Mouse (Mus musculus) heart, embryonic 16.5 days (tissue): ENCODE results near the gene Kctd7. TPM values are rescaled to one million over a fixed set of nuclear protein-coding genes. Genes with fewer than 3 reads are reported as not detected.

Experiments
- ATAC-seq: fragments of 200-750 bp; cut with Nextera tagmentation; replicated peaks from 2 replicates; pipeline ENCODE4 v1.8.0; 2017; ENCODE audit warnings: moderate number of reproducible peaks; ENCODE audit not compliant: insufficient read depth, low FRiP score; ENCODE audit errors: extremely low read depth
- H3K27ac ChIP-seq: fragments of 300-500 bp; sonication (generic); 2 replicates; pipeline ENCODE4 v1.5.1; 2014; ENCODE audit warnings: mild to moderate bottlenecking, low read length, control low read depth, moderate library complexity
- H3K27me3 ChIP-seq: fragments of 300-500 bp; sonication (generic); 2 replicates; pipeline ENCODE4 v1.6.1; 2014; ENCODE audit warnings: low read length, mixed read lengths; ENCODE audit not compliant: control insufficient read depth, insufficient read depth
- H3K36me3 ChIP-seq: fragments of 300-500 bp; sonication (generic); 2 replicates; pipeline ENCODE4 v1.6.1; 2014; ENCODE audit not compliant: control insufficient read depth, insufficient read depth
- H3K4me1 ChIP-seq: fragments of 300-500 bp; sonication (generic); 2 replicates; pipeline ENCODE4 v1.6.1; 2014; ENCODE audit warnings: low read length, mixed read lengths; ENCODE audit not compliant: control insufficient read depth, insufficient read depth
- H3K4me2 ChIP-seq: fragments of 300-500 bp; sonication (generic); 2 replicates; pipeline ENCODE4 v1.6.1; 2014; ENCODE audit warnings: low read depth, mild to moderate bottlenecking, control low read depth, low read length
- H3K4me3 ChIP-seq: fragments of 300-500 bp; sonication (generic); 2 replicates; pipeline ENCODE4 v1.5.1; 2014; ENCODE audit warnings: mild to moderate bottlenecking, control low read depth, low read length
- H3K9ac ChIP-seq: fragments of 300-500 bp; sonication (generic); 2 replicates; pipeline ENCODE4 v1.6.1; 2014; ENCODE audit warnings: low read length, control low read depth
- H3K9me3 ChIP-seq: fragments of 300-500 bp; sonication (generic); replicated peaks from 2 replicates; pipeline ENCODE4 v1.6.1; 2016; ENCODE audit warnings: low read length; ENCODE audit not compliant: control insufficient read depth
- WGBS: fragments of 180-500 bp; shearing (Covaris S2); extraction: QIAGEN DNeasy Blood & Tissue Kit; methylation state at CpG from one replicate; pipeline ENCODE4 v1.1.7; 2014; 5-methylcytosine and 5-hydroxymethylcytosine counted together
- polyA plus RNA-seq: library from polyadenylated mRNA; unstranded; fragments of >200 nt; fragmentation: Nextera tagmentation; extraction: Ambion mirVana; gene quantifications from 2 replicates; pipeline ENCODE4 v1.2.1, GENCODE M21; 2015

The Kctd7 gene
- polyA plus RNA-seq, 1 experiment from 2014 or later = 5.5 TPM

- H3K4me3 ChIP-seq = no peak overlapping the region
- 79% methylated on average over 7 of the region's 7 CpGs for WGBS
- no peak overlapping the region for H3K9ac ChIP-seq
- ATAC-seq = no peak
- H3K9me3 ChIP-seq = no peaks in the 10 kb centered on the region
- H3K36me3 ChIP-seq = no peaks in the 10 kb centered on the region
- peaks cover 4% of the 10 kb centered on the region; the same call in 1 of the 2 replicates for H3K4me1 ChIP-seq
- no peaks in the 10 kb centered on the region for H3K27me3 ChIP-seq
- H3K27ac ChIP-seq = no peak overlapping the region
- no peak overlapping the region for H3K4me2 ChIP-seq
Measured at GRCm38 (mm10) chr5:130116857-130117256, 27.8 kb upstream of the Kctd7 start.

- no peaks in the 10 kb centered on the region for H3K27me3 ChIP-seq
- H3K9ac ChIP-seq = no peak overlapping the region
- H3K4me3 ChIP-seq = no peak overlapping the region
- no peaks in the 10 kb centered on the region for H3K9me3 ChIP-seq
- H3K27ac ChIP-seq = no peak overlapping the region; the same call in 1 of the 2 replicates
- WGBS = 63% methylated on average over 6 of the region's 6 CpGs
- H3K36me3 ChIP-seq = no peaks in the 10 kb centered on the region
- peaks cover 4% of the 10 kb centered on the region; the same call in 1 of the 2 replicates for H3K4me1 ChIP-seq
- ATAC-seq = no peak
- no peak overlapping the region for H3K4me2 ChIP-seq
Measured at GRCm38 (mm10) chr5:130117932-130118331, 26.7 kb upstream of the Kctd7 start.

GRCm38 (mm10) chr5:130119236-130119635 lies 25.4 kb upstream of the Kctd7 start:
- Histone ChIP-seq H3K9me3 (no peaks in the 10 kb centered on the region), H3K9ac (no peak overlapping the region), H3K4me2 (no peak overlapping the region), H3K27me3 (no peaks in the 10 kb centered on the region), H3K4me3 (no peak overlapping the region), H3K27ac (no peak overlapping the region), H3K4me1 (peaks cover 4% of the 10 kb centered on the region; the same call in 1 of the 2 replicates), H3K36me3 (no peaks in the 10 kb centered on the region)
- 55% methylated on average over 3 of the region's 3 CpGs for WGBS
- ATAC-seq = no peak

GRCm38 (mm10) chr5:130120070-130120736 lies 24.5 kb upstream of the Kctd7 start:
- Histone ChIP-seq H3K4me2 (no peak overlapping the region), H3K9ac (no peak overlapping the region), H3K9me3 (no peaks in the 10 kb centered on the region), H3K36me3 (no peaks in the 10 kb centered on the region), H3K27me3 (no peaks in the 10 kb centered on the region), H3K4me3 (no peak overlapping the region), H3K27ac (no peak overlapping the region), H3K4me1 (peaks cover 4% of the 10 kb centered on the region; the same call in 1 of the 2 replicates)
- 83% methylated on average over 12 of the region's 12 CpGs for WGBS
- ATAC-seq = no peak

- 63% methylated on average over 6 of the region's 6 CpGs for WGBS
- no peak overlapping the region for H3K27ac ChIP-seq
Measured at GRCm38 (mm10) chr5:130120904-130121303, 23.8 kb upstream of the Kctd7 start.

GRCm38 (mm10) chr5:130122355-130122754 lies 22.3 kb upstream of the Kctd7 start:
- 80% methylated on average over 2 of the region's 2 CpGs for WGBS
- Histone ChIP-seq H3K27ac (no peak overlapping the region), H3K4me1 (peaks cover 4% of the 10 kb centered on the region; the same call in 1 of the 2 replicates), H3K4me3 (no peak overlapping the region), H3K9ac (no peak overlapping the region), H3K4me2 (no peak overlapping the region), H3K9me3 (no peaks in the 10 kb centered on the region), H3K36me3 (no peaks in the 10 kb centered on the region), H3K27me3 (no peaks in the 10 kb centered on the region)
- ATAC-seq = no peak

More at GRCm38 (mm10) chr5:130120904-130121303, 23.8 kb upstream of the Kctd7 start:
- no peak overlapping the region for H3K4me2 ChIP-seq
- H3K4me1 ChIP-seq = peaks cover 4% of the 10 kb centered on the region; the same call in 1 of the 2 replicates
- no peaks in the 10 kb centered on the region for H3K36me3 ChIP-seq
- no peak overlapping the region for H3K9ac ChIP-seq
- H3K4me3 ChIP-seq = no peak overlapping the region
- no peaks in the 10 kb centered on the region for H3K9me3 ChIP-seq
- no peaks in the 10 kb centered on the region for H3K27me3 ChIP-seq
- ATAC-seq = peak; percentile 67

- no peak overlapping the region for H3K4me3 ChIP-seq
- no peak overlapping the region for H3K27ac ChIP-seq
- H3K4me2 ChIP-seq = no peak overlapping the region
- no peak overlapping the region for H3K9ac ChIP-seq
- H3K9me3 ChIP-seq = no peaks in the 10 kb centered on the region
- no peak for ATAC-seq
- H3K4me1 ChIP-seq = peaks cover 4% of the 10 kb centered on the region; the same call in 1 of the 2 replicates
- H3K27me3 ChIP-seq = no peaks in the 10 kb centered on the region
- no peaks in the 10 kb centered on the region for H3K36me3 ChIP-seq
- WGBS = 65% methylated on average over 5 of the region's 5 CpGs
Measured at GRCm38 (mm10) chr5:130124271-130124670, 20.4 kb upstream of the Kctd7 start.

GRCm38 (mm10) chr5:130128686-130129523 lies 15.8 kb upstream of the Kctd7 start:
- H3K9ac ChIP-seq = no peak overlapping the region
- H3K4me1 ChIP-seq = no peaks in the 10 kb centered on the region
- ATAC-seq = no peak
- H3K27ac ChIP-seq = no peak overlapping the region
- H3K4me3 ChIP-seq = no peak overlapping the region
- H3K27me3 ChIP-seq = no peaks in the 10 kb centered on the region
- H3K4me2 ChIP-seq = no peak overlapping the region
- WGBS = 72% methylated on average over 10 of the region's 11 CpGs
- no peaks in the 10 kb centered on the region for H3K36me3 ChIP-seq
- no peaks in the 10 kb centered on the region for H3K9me3 ChIP-seq

- H3K4me1 ChIP-seq = no peaks in the 10 kb centered on the region
- H3K4me3 ChIP-seq = no peak overlapping the region
- H3K27ac ChIP-seq = no peak overlapping the region
- H3K27me3 ChIP-seq = no peaks in the 10 kb centered on the region
- H3K36me3 ChIP-seq = no peaks in the 10 kb centered on the region
- no peak for ATAC-seq
- WGBS = 82% methylated on average over 5 of the region's 5 CpGs
- H3K4me2 ChIP-seq = no peak overlapping the region
- H3K9ac ChIP-seq = no peak overlapping the region
- H3K9me3 ChIP-seq = no peaks in the 10 kb centered on the region
Measured at GRCm38 (mm10) chr5:130129524-130129793, 15.2 kb upstream of the Kctd7 start.
